Mouse (Mus musculus) heart, postnatal 0 days (tissue): ENCODE measurements at regions not wholly inside any gene's neighbourhood (a gene's known extent, or its start where the extent isn't known, plus 50 kb on each side); places are given as distances from the start of the nearest gene placed in this dataset.

Experiments
- ATAC-seq: fragments of 200-750 bp; cut with Nextera tagmentation; 2 replicates; pipeline ENCODE4 v1.8.0; 2017; ENCODE audit warnings: low read depth, moderate number of reproducible peaks, moderate library complexity; ENCODE audit not compliant: insufficient read depth
- DNase-seq: peaks from one replicate; pipeline ENCODE4 v3.0.0-alpha.2; 2016; ENCODE audit warnings: low spot score
- H3K27ac ChIP-seq: fragments of 300-500 bp; sonication (generic); 2 replicates; pipeline ENCODE4 v1.5.1; 2014; ENCODE audit warnings: low read depth, mild to moderate bottlenecking
- H3K27me3 ChIP-seq: fragments of 300-500 bp; sonication (generic); 2 replicates; pipeline ENCODE4 v1.6.1; 2014; ENCODE audit warnings: low read length, mixed read lengths; ENCODE audit not compliant: control insufficient read depth, insufficient read depth
- H3K36me3 ChIP-seq: fragments of 300-500 bp; sonication (generic); replicated peaks from 2 replicates; pipeline ENCODE4 v1.6.1; 2014; ENCODE audit warnings: low read length, mixed read lengths; ENCODE audit not compliant: control insufficient read depth, insufficient read depth
- H3K4me1 ChIP-seq: fragments of 300-500 bp; sonication (generic); 2 replicates; pipeline ENCODE4 v1.6.1; 2014; ENCODE audit warnings: antibody characterized with exemption; ENCODE audit not compliant: control insufficient read depth, insufficient read depth
- H3K4me2 ChIP-seq: fragments of 300-500 bp; sonication (generic); 2 replicates; pipeline ENCODE4 v1.6.1; 2014; ENCODE audit warnings: low read depth, mild to moderate bottlenecking, low read length, moderate library complexity
- H3K4me3 ChIP-seq: fragments of 300-500 bp; sonication (generic); 2 replicates; pipeline ENCODE4 v1.5.1; 2014; ENCODE audit warnings: low read depth, low read length
- H3K9ac ChIP-seq: fragments of 300-500 bp; sonication (generic); replicated peaks from 2 replicates; pipeline ENCODE4 v1.6.1; 2014; ENCODE audit warnings: low read depth, low read length, mixed read lengths
- H3K9me3 ChIP-seq: fragments of 300-500 bp; sonication (generic); replicated peaks from 2 replicates; pipeline ENCODE4 v1.6.1; 2016; ENCODE audit warnings: low read length; ENCODE audit not compliant: control insufficient read depth
- CTCF ChIP-seq: IDR thresholded peaks from 2 replicates; pipeline ENCODE4 v1.5.1; 2016; ENCODE audit warnings: antibody characterized with exemption, control low read depth, low read depth
- EP300 ChIP-seq: IDR thresholded peaks from 2 replicates; pipeline ENCODE4 v1.6.1; 2016; ENCODE audit warnings: antibody characterized with exemption, low read depth
- WGBS: fragments of 180-500 bp; shearing (Covaris S2); extraction: QIAGEN DNeasy Blood & Tissue Kit; methylation state at CpG from one replicate; pipeline ENCODE4 v1.1.7; 2014; 5-methylcytosine and 5-hydroxymethylcytosine counted together

GRCm38 (mm10) chr13:97491865-97492847 lies 251.3 kb downstream of the Enc1 start:
- Histone ChIP-seq H3K9ac (no peak overlapping the region), H3K4me2 (no peak overlapping the region), H3K27me3 (peaks cover 5% of the 10 kb centered on the region; the same call in 1 of the 2 replicates), H3K27ac (no peak overlapping the region), H3K4me1 (no peaks in the 10 kb centered on the region), H3K4me3 (no peak overlapping the region), H3K9me3 (no peaks in the 10 kb centered on the region), H3K36me3 (no peaks in the 10 kb centered on the region)
- 92% methylated on average over 19 of the region's 19 CpGs for WGBS
- DNase-seq: no peak
- ATAC-seq: no peak
- TF ChIP-seq CTCF (no peak), EP300 (no peak)

GRCm38 (mm10) chr13:97490131-97490530 lies 249.2 kb downstream of the Enc1 start:
- no peaks in the 10 kb centered on the region for H3K4me1 ChIP-seq
- ATAC-seq (no peak), DNase-seq (no peak)
- H3K9ac ChIP-seq: no peak overlapping the region
- no peak overlapping the region for H3K4me2 ChIP-seq
- H3K27me3 ChIP-seq: peaks cover 5% of the 10 kb centered on the region; the same call in 1 of the 2 replicates
- TF ChIP-seq CTCF (no peak), EP300 (no peak)
- H3K4me3 ChIP-seq: no peak overlapping the region
- no peaks in the 10 kb centered on the region for H3K9me3 ChIP-seq
- 69% methylated on average over 7 of the region's 7 CpGs for WGBS
- H3K27ac ChIP-seq: no peak overlapping the region
- H3K36me3 ChIP-seq: no peaks in the 10 kb centered on the region

GRCm38 (mm10) chr13:97489721-97490120 lies 248.8 kb downstream of the Enc1 start:
- H3K27ac ChIP-seq: no peak overlapping the region
- H3K4me1 ChIP-seq: no peaks in the 10 kb centered on the region
- DNase-seq (no peak), ATAC-seq (no peak)
- TF ChIP-seq EP300 (no peak), CTCF (no peak)
- H3K4me3 ChIP-seq: no peak overlapping the region
- 67% methylated on average over 4 of the region's 4 CpGs for WGBS
- H3K27me3 ChIP-seq: peaks cover 5% of the 10 kb centered on the region; the same call in 1 of the 2 replicates
- no peaks in the 10 kb centered on the region for H3K9me3 ChIP-seq
- H3K9ac ChIP-seq: no peak overlapping the region
- H3K4me2 ChIP-seq: no peak overlapping the region
- H3K36me3 ChIP-seq: no peaks in the 10 kb centered on the region

GRCm38 (mm10) chr13:97489029-97489428 lies 248.1 kb downstream of the Enc1 start:
- ATAC-seq (no peak), DNase-seq (no peak)
- TF ChIP-seq EP300 (no peak), CTCF (no peak)
- H3K27me3 ChIP-seq: peaks cover 5% of the 10 kb centered on the region; the same call in 1 of the 2 replicates
- no peaks in the 10 kb centered on the region for H3K9me3 ChIP-seq
- no peak overlapping the region for H3K9ac ChIP-seq
- WGBS: 49% methylated on average over 5 of the region's 5 CpGs
- H3K36me3 ChIP-seq: no peaks in the 10 kb centered on the region
- H3K4me2 ChIP-seq: no peak overlapping the region
- no peaks in the 10 kb centered on the region for H3K4me1 ChIP-seq
- H3K4me3 ChIP-seq: no peak overlapping the region
- H3K27ac ChIP-seq: no peak overlapping the region

GRCm38 (mm10) chr13:97488518-97488917 lies 247.6 kb downstream of the Enc1 start:
- Histone ChIP-seq H3K36me3 (no peaks in the 10 kb centered on the region), H3K4me2 (no peak overlapping the region), H3K9ac (no peak overlapping the region), H3K4me3 (no peak overlapping the region), H3K27me3 (peaks cover 5% of the 10 kb centered on the region; the same call in 1 of the 2 replicates), H3K9me3 (no peaks in the 10 kb centered on the region), H3K4me1 (no peaks in the 10 kb centered on the region), H3K27ac (no peak overlapping the region)
- no peak for TF ChIP-seq CTCF
- no peak for TF ChIP-seq EP300
- ATAC-seq (no peak), DNase-seq (no peak)
- WGBS: 76% methylated on average over 5 of the region's 5 CpGs
